Mouse (Mus musculus): ENCODE data around the gene Ift88. TPM values are rescaled to one million over a fixed set of nuclear protein-coding genes. Genes with fewer than 3 reads are reported as not detected.

Ift88 gene
- 11.3 and 12.8 TPM in 2 replicates for polyA plus RNA-seq (2015; fragmentation: Nextera tagmentation; extraction: Ambion mirVana)

- H3K4me3 ChIP-seq (replicated peaks) = peak within 1 kb of the TSS; percentile 97
- peak within 1 kb of the TSS; percentile 93 for H3K9ac ChIP-seq
- ATAC-seq (ENCODE audit: insufficient read depth, low FRiP score, low read depth) = peak; percentile 98
- no peaks in the 10 kb centered on the region for H3K4me1 ChIP-seq
- peak within 1 kb of the TSS; percentile 73 for H3K4me2 ChIP-seq
- H3K27ac ChIP-seq = peak within 1 kb of the TSS; percentile 57
- 4% methylated on average over 33 of the region's 42 CpGs for WGBS
- H3K27me3 ChIP-seq (replicated peaks) = no peaks in the 10 kb centered on the region
- no peaks in the 10 kb centered on the region for H3K36me3 ChIP-seq
- H3K9me3 ChIP-seq = no peaks in the 10 kb centered on the region
Observed at GRCm38 (mm10) chr14:57423432-57424211, at the start of gene Ift88. Ift88 (plus strand) TSS chr14:57424062.

GRCm38 (mm10) chr14:57375205-57375604, 48.7 kb upstream of the Ift88 start:
- Histone ChIP-seq H3K27me3 (replicated peaks) (no peaks in the 10 kb centered on the region), H3K36me3 (no peaks in the 10 kb centered on the region), H3K4me1 (no peaks in the 10 kb centered on the region), H3K9ac (no peak overlapping the region), H3K9me3 (no peaks in the 10 kb centered on the region), H3K4me3 (replicated peaks) (no peak overlapping the region), H3K27ac (no peak overlapping the region), H3K4me2 (no peak overlapping the region)
- no peak for ATAC-seq (ENCODE audit: insufficient read depth, low FRiP score, low read depth)
- 72% methylated on average over 9 of the region's 9 CpGs for WGBS

- Histone ChIP-seq H3K9me3 (no peaks in the 10 kb centered on the region), H3K4me1 (no peaks in the 10 kb centered on the region), H3K4me3 (replicated peaks) (no peak overlapping the region), H3K4me2 (no peak overlapping the region), H3K27ac (no peak overlapping the region), H3K36me3 (no peaks in the 10 kb centered on the region), H3K27me3 (replicated peaks) (no peaks in the 10 kb centered on the region), H3K9ac (no peak overlapping the region)
- WGBS = 66% methylated on average over 8 of the region's 8 CpGs
- ATAC-seq (ENCODE audit: insufficient read depth, low FRiP score, low read depth) = no peak
Observed at GRCm38 (mm10) chr14:57376016-57376415, 47.8 kb upstream of the Ift88 start.

GRCm38 (mm10) chr14:57376956-57377355, 46.9 kb upstream of the Ift88 start:
- whole genome bisulfite sequencing = 76% methylated on average over 9 of the region's 9 CpGs
- Histone ChIP-seq H3K4me1 (no peaks in the 10 kb centered on the region), H3K27me3 (replicated peaks) (no peaks in the 10 kb centered on the region), H3K4me3 (replicated peaks) (no peak overlapping the region), H3K9ac (no peak overlapping the region), H3K9me3 (no peaks in the 10 kb centered on the region), H3K27ac (no peak overlapping the region), H3K36me3 (no peaks in the 10 kb centered on the region), H3K4me2 (no peak overlapping the region)
- ATAC-seq (ENCODE audit: insufficient read depth, low FRiP score, low read depth) = no peak

- Histone ChIP-seq H3K4me3 (replicated peaks) (no peak overlapping the region), H3K4me2 (no peak overlapping the region), H3K9me3 (no peaks in the 10 kb centered on the region), H3K27ac (no peak overlapping the region), H3K36me3 (no peaks in the 10 kb centered on the region), H3K4me1 (no peaks in the 10 kb centered on the region), H3K27me3 (replicated peaks) (no peaks in the 10 kb centered on the region), H3K9ac (no peak overlapping the region)
- no peak for ATAC-seq (ENCODE audit: insufficient read depth, low FRiP score, low read depth)
- 70% methylated on average over 5 of the region's 5 CpGs for WGBS
Observed at GRCm38 (mm10) chr14:57377531-57377930, 46.3 kb upstream of the Ift88 start.

- no peak for ATAC-seq (ENCODE audit: insufficient read depth, low FRiP score, low read depth)
- Histone ChIP-seq H3K36me3 (no peaks in the 10 kb centered on the region), H3K9ac (no peak overlapping the region), H3K4me1 (no peaks in the 10 kb centered on the region), H3K4me2 (no peak overlapping the region), H3K9me3 (no peaks in the 10 kb centered on the region), H3K27me3 (replicated peaks) (no peaks in the 10 kb centered on the region), H3K4me3 (replicated peaks) (no peak overlapping the region), H3K27ac (no peak overlapping the region)
- WGBS = 66% methylated on average over 5 of the region's 5 CpGs
Observed at GRCm38 (mm10) chr14:57385667-57386066, 38.2 kb upstream of the Ift88 start.

GRCm38 (mm10) chr14:57386758-57387561, 36.9 kb upstream of the Ift88 start:
- Histone ChIP-seq H3K36me3 (no peaks in the 10 kb centered on the region), H3K9me3 (no peaks in the 10 kb centered on the region), H3K9ac (no peak overlapping the region), H3K27me3 (replicated peaks) (no peaks in the 10 kb centered on the region), H3K4me1 (no peaks in the 10 kb centered on the region), H3K4me3 (replicated peaks) (no peak overlapping the region), H3K27ac (peak overlapping the region; percentile 35; the same call in 1 of the 2 replicates), H3K4me2 (no peak overlapping the region)
- peak; percentile 53; the same call in 1 of the 2 replicates for ATAC-seq (ENCODE audit: insufficient read depth, low FRiP score, low read depth)
- 56% methylated on average over 14 of the region's 14 CpGs for WGBS

- Histone ChIP-seq H3K9me3 (no peaks in the 10 kb centered on the region), H3K27ac (no peak overlapping the region), H3K9ac (no peak overlapping the region), H3K36me3 (no peaks in the 10 kb centered on the region), H3K27me3 (replicated peaks) (no peaks in the 10 kb centered on the region), H3K4me1 (no peaks in the 10 kb centered on the region), H3K4me2 (no peak overlapping the region), H3K4me3 (replicated peaks) (no peak overlapping the region)
- ATAC-seq (ENCODE audit: insufficient read depth, low FRiP score, low read depth) = no peak
- WGBS = 63% methylated on average over 4 of the region's 4 CpGs
Observed at GRCm38 (mm10) chr14:57391621-57392020, 32.2 kb upstream of the Ift88 start.

- H3K9me3 ChIP-seq = no peaks in the 10 kb centered on the region
- H3K4me2 ChIP-seq = no peak overlapping the region
- no peaks in the 10 kb centered on the region for H3K27me3 ChIP-seq (replicated peaks)
- no peak overlapping the region for H3K9ac ChIP-seq
- H3K27ac ChIP-seq = no peak overlapping the region
- no peak for ATAC-seq (ENCODE audit: insufficient read depth, low FRiP score, low read depth)
- H3K4me1 ChIP-seq = no peaks in the 10 kb centered on the region
- no peak overlapping the region for H3K4me3 ChIP-seq (replicated peaks)
- H3K36me3 ChIP-seq = no peaks in the 10 kb centered on the region
- 55% methylated on average over 5 of the region's 5 CpGs for WGBS
Observed at GRCm38 (mm10) chr14:57392278-57392677, 31.6 kb upstream of the Ift88 start.

- no peaks in the 10 kb centered on the region for H3K27me3 ChIP-seq (replicated peaks)
- no peak for ATAC-seq (ENCODE audit: insufficient read depth, low FRiP score, low read depth)
- no peaks in the 10 kb centered on the region for H3K36me3 ChIP-seq
Observed at GRCm38 (mm10) chr14:57395470-57395869, 28.4 kb upstream of the Ift88 start.

GRCm38 (mm10) chr14:57397221-57397620, 26.6 kb upstream of the Ift88 start:
- H3K9ac ChIP-seq = no peak overlapping the region
- no peaks in the 10 kb centered on the region for H3K27me3 ChIP-seq (replicated peaks)
- no peak overlapping the region for H3K4me2 ChIP-seq
- H3K4me3 ChIP-seq (replicated peaks) = no peak overlapping the region
- ATAC-seq (ENCODE audit: insufficient read depth, low FRiP score, low read depth) = no peak
- WGBS = 79% methylated on average over 5 of the region's 5 CpGs
- H3K4me1 ChIP-seq = no peaks in the 10 kb centered on the region
- no peak overlapping the region for H3K27ac ChIP-seq
- no peaks in the 10 kb centered on the region for H3K9me3 ChIP-seq
- H3K36me3 ChIP-seq = no peaks in the 10 kb centered on the region

More at GRCm38 (mm10) chr14:57395470-57395869, 28.4 kb upstream of the Ift88 start:
- Histone ChIP-seq H3K4me1 (no peaks in the 10 kb centered on the region), H3K4me3 (replicated peaks) (no peak overlapping the region), H3K4me2 (no peak overlapping the region), H3K9ac (no peak overlapping the region), H3K9me3 (no peaks in the 10 kb centered on the region), H3K27ac (no peak overlapping the region)
- WGBS = 56% methylated on average over 2 of the region's 2 CpGs
